Mouse (Mus musculus): Measurements from ENCODE around the gene Pon1. TPM values are rescaled to one million over a fixed set of nuclear protein-coding genes. Genes with fewer than 3 reads are reported as not detected.

The Pon1 gene
- polyA plus RNA-seq, 1 experiment from 2014 or later = 0.08 TPM

DNA sequence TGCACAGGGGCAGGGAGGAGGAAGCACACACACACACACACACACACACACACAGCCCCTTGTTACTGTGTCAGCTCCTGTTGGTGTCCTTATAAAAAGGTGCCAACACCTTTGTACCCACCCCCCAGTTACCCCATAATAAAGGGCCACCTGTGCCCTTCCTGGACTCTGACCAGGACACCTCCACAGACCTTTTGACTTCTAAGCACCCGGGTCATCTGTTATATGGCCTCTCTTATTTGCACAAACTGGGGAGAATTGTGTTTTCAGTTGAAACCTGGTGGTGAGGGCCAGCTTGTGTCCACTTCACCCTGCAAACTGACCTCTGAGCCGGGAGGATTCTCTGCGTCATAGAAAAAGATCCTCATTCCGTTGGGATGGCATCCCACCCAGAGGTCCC, 22.3 kb downstream of the Pon1 start:
- Histone ChIP-seq H3K4me1 (ENCODE audit: control insufficient read depth, insufficient read depth, low read length) (peaks cover 6% of the 10 kb centered on the region; the same call in 1 of the 2 replicates), H3K9ac (ENCODE audit: low read length) (no peak overlapping the region), H3K27ac (ENCODE audit: low read depth, low read length) (no peak overlapping the region), H3K4me3 (ENCODE audit: low read depth, low read length) (no peak overlapping the region), H3K9me3 (ENCODE audit: control insufficient read depth, low read length) (no peaks in the 10 kb centered on the region), H3K36me3 (ENCODE audit: control insufficient read depth, insufficient read depth, low read length) (no peaks in the 10 kb centered on the region), H3K27me3 (ENCODE audit: control insufficient read depth, insufficient read depth, low read length) (no peaks in the 10 kb centered on the region), H3K4me2 (no peak overlapping the region)
- no peak for ATAC-seq (ENCODE audit: low FRiP score)
- 86% methylated on average over 4 of the region's 4 CpGs for WGBS
- DNase-seq (ENCODE audit: low spot score, missing footprints) = no peak

DNA sequence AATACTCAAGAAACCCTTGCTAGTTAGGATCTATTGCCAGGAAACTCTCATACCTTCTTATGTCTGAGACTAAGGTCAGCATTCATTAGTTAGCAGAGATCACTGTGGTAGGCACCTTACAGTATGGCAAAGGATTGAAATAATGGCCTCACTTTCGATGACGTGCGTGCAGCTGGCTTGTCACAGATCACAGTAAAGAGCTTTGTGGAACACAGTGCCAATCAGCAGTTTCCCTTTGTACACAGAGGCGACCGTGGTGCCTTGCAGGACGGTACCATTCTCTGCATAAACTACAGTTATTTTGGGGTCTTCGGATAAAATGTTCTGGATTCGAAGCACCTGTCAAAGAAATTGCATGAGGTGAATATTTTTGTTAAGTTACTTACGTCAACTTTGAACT, 25.6 kb downstream of the Pon1 start:
- no peaks in the 10 kb centered on the region for H3K27me3 ChIP-seq (ENCODE audit: control insufficient read depth, insufficient read depth, low read length)
- no peak overlapping the region for H3K4me2 ChIP-seq
- H3K9me3 ChIP-seq (ENCODE audit: control insufficient read depth, low read length) = no peaks in the 10 kb centered on the region
- H3K9ac ChIP-seq (ENCODE audit: low read length) = no peak overlapping the region
- H3K4me3 ChIP-seq (ENCODE audit: low read depth, low read length) = no peak overlapping the region
- H3K36me3 ChIP-seq (ENCODE audit: control insufficient read depth, insufficient read depth, low read length) = no peaks in the 10 kb centered on the region
- H3K27ac ChIP-seq (ENCODE audit: low read depth, low read length) = no peak overlapping the region
- H3K4me1 ChIP-seq (ENCODE audit: control insufficient read depth, insufficient read depth, low read length) = peaks cover 6% of the 10 kb centered on the region; the same call in 1 of the 2 replicates
- WGBS = 85% methylated on average over 9 of the region's 9 CpGs
- no peak for DNase-seq (ENCODE audit: low spot score, missing footprints)
- no peak for ATAC-seq (ENCODE audit: low FRiP score)

DNA sequence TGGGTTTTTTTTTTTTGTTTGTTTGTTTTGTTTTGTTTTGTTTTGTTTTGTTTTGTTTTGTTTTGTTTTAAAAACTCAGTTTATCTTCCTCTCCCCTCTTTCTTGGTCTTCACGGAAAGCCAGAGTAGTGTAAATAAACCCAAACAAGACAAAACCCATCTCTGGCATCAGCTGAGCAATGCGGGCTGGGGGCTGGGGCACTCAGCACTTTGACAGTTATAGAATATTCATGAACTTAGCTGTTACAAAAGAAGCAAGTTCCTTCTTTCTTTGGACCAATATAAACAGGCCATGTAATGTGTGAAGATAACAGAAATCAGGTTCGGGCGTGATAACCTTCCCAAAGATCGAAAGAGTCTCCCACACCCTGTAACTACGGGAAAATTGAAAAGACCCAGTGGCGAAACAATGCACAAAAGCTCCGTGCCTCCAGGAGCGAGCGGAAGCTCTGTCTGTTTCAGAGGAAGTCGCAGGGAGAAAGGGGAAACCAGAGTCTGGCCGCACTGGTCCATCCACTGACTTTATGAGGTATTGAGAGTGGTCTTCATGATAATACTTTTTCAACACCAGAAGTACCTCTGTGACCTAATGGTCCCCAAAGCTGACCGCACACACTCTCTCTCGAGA, 26.6 kb downstream of the Pon1 start:
- H3K27ac ChIP-seq (ENCODE audit: low read depth, low read length) = peak overlapping the region; percentile 40; the same call in 1 of the 2 replicates

DNA sequence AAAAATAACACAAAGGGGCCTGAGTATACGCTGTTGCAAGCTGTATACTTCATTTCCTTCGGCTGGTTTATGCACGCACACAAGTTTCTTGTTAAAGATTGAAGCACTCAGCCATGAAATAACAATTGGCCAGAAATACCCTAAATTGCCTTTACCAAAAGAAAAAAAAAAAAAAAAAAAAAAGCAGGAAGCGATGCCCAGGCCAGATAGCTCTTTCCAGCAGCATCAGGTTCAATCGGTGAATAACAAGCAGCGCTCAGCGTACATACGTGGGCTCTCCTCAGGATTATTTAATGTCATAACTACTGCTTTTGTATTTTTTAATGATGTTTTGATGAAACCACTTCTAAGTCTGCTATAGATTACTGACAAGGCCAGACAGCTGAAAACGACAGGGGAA, 28.9 kb downstream of the Pon1 start:
- no peak for ATAC-seq (ENCODE audit: low FRiP score)
- Histone ChIP-seq H3K9ac (ENCODE audit: low read length) (no peak overlapping the region), H3K36me3 (ENCODE audit: control insufficient read depth, insufficient read depth, low read length) (no peaks in the 10 kb centered on the region), H3K27me3 (ENCODE audit: control insufficient read depth, insufficient read depth, low read length) (no peaks in the 10 kb centered on the region), H3K4me3 (ENCODE audit: low read depth, low read length) (no peak overlapping the region), H3K9me3 (ENCODE audit: control insufficient read depth, low read length) (no peaks in the 10 kb centered on the region), H3K27ac (ENCODE audit: low read depth, low read length) (no peak overlapping the region), H3K4me1 (ENCODE audit: control insufficient read depth, insufficient read depth, low read length) (peaks cover 6% of the 10 kb centered on the region; the same call in 1 of the 2 replicates), H3K4me2 (no peak overlapping the region)
- WGBS = 85% methylated on average over 9 of the region's 9 CpGs
- DNase-seq (ENCODE audit: low spot score, missing footprints) = no peak

More for the DNA sequence above, 26.6 kb downstream of the Pon1 start:
- H3K36me3 ChIP-seq (ENCODE audit: control insufficient read depth, insufficient read depth, low read length) = no peaks in the 10 kb centered on the region
- DNase-seq (ENCODE audit: low spot score, missing footprints) (peak; percentile 89), ATAC-seq (ENCODE audit: low FRiP score) (peak; percentile 66)
- peaks cover 6% of the 10 kb centered on the region; the same call in 1 of the 2 replicates for H3K4me1 ChIP-seq (ENCODE audit: control insufficient read depth, insufficient read depth, low read length)
- 38% methylated on average over 14 of the region's 14 CpGs for WGBS
- H3K27me3 ChIP-seq (ENCODE audit: control insufficient read depth, insufficient read depth, low read length) = no peaks in the 10 kb centered on the region
- H3K9me3 ChIP-seq (ENCODE audit: control insufficient read depth, low read length) = no peaks in the 10 kb centered on the region
- peak overlapping the region; percentile 33; the same call in 1 of the 2 replicates for H3K9ac ChIP-seq (ENCODE audit: low read length)
- peak overlapping the region; percentile 13; the same call in 1 of the 2 replicates for H3K4me3 ChIP-seq (ENCODE audit: low read depth, low read length)
- peak overlapping the region; percentile 41 for H3K4me2 ChIP-seq

DNA sequence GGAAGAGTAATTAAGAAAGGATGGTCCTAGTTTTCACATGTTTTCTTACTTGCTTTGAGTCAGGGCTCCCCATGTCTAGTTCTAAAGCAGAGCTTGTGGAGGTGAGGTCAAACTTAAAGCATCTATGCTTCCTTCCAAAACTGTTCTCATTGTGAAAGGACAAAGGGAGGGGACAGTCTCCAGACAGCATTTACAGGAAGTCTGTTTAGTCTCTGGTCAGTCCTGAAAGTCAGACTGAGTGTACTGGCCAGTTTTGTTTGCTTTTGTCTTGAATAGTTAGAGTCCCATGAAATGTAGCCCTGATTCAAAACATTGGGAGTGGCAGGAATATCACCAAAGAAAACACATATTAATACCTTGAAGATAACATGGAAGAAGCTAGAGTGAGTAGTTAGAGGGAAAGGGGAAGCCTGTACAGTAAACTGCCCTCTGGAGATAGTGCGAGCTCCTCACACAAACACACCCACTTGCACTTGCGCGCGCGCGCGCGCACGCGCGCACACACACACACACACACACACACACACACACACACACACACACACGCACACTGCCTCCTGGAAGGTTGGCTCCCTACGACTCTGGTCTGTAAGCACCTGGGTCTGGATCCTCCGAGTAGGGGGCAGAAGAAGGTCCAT, 30.1 kb downstream of the Pon1 start:
- DNase-seq (ENCODE audit: low spot score, missing footprints) = no peak
- Histone ChIP-seq H3K9me3 (ENCODE audit: control insufficient read depth, low read length) (no peaks in the 10 kb centered on the region), H3K27ac (ENCODE audit: low read depth, low read length) (no peak overlapping the region), H3K4me1 (ENCODE audit: control insufficient read depth, insufficient read depth, low read length) (peaks cover 6% of the 10 kb centered on the region; the same call in 1 of the 2 replicates), H3K36me3 (ENCODE audit: control insufficient read depth, insufficient read depth, low read length) (no peaks in the 10 kb centered on the region), H3K4me2 (no peak overlapping the region), H3K4me3 (ENCODE audit: low read depth, low read length) (no peak overlapping the region), H3K9ac (ENCODE audit: low read length) (no peak overlapping the region), H3K27me3 (ENCODE audit: control insufficient read depth, insufficient read depth, low read length) (no peaks in the 10 kb centered on the region)
- 98% methylated on average over 14 of the region's 14 CpGs for WGBS
- ATAC-seq (ENCODE audit: low FRiP score) = no peak

DNA sequence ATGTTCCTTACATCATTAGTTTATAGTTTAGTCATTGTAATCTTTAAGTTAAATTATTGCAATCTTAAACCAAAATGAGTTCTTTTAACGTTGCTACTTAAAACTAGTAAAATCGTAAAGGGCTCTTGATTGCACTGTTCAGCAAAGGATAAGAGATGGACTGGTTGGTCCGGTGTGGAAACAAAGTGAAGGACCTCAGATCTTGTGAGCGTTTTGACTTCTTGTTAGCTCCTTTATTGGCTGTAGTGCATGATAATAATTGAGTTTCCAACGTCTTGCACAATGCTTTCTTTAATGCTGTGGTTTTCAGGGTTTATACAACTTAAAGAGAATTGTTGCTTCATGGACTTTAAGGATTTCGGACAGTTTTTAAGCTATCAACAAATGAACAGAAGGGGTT, 31.7 kb downstream of the Pon1 start:
- H3K4me1 ChIP-seq (ENCODE audit: control insufficient read depth, insufficient read depth, low read length) = peaks cover 4% of the 10 kb centered on the region; the same call in 1 of the 2 replicates
- DNase-seq (ENCODE audit: low spot score, missing footprints) = no peak
- H3K36me3 ChIP-seq (ENCODE audit: control insufficient read depth, insufficient read depth, low read length) = no peaks in the 10 kb centered on the region
- H3K4me3 ChIP-seq (ENCODE audit: low read depth, low read length) = no peak overlapping the region
- WGBS = 91% methylated on average over 6 of the region's 6 CpGs
- no peaks in the 10 kb centered on the region for H3K9me3 ChIP-seq (ENCODE audit: control insufficient read depth, low read length)
- H3K27me3 ChIP-seq (ENCODE audit: control insufficient read depth, insufficient read depth, low read length) = no peaks in the 10 kb centered on the region
- no peak for ATAC-seq (ENCODE audit: low FRiP score)
- H3K9ac ChIP-seq (ENCODE audit: low read length) = no peak overlapping the region
- H3K27ac ChIP-seq (ENCODE audit: low read depth, low read length) = no peak overlapping the region
- H3K4me2 ChIP-seq = no peak overlapping the region

DNA sequence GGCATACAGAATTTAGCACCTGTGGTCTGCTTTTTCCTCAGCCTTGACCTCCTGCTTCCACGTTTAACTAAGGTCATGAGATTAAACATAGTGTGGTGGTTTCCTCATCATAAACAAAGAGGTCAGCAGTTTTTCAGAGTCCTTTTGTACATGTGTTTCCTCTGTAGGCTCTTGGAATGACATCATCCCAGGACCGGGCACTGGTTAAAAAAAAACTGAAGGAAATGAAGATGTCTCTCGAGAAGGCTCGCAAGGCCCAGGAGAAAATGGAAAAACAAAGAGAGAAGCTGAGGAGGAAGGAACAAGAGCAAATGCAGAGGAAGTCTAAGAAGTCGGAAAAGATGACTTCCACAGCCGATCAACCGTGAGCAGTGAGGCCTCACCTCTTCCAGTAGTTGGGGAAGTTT, 34.4 kb downstream of the Pon1 start:
- Histone ChIP-seq H3K4me1 (ENCODE audit: control insufficient read depth, insufficient read depth, low read length) (no peaks in the 10 kb centered on the region), H3K27me3 (ENCODE audit: control insufficient read depth, insufficient read depth, low read length) (no peaks in the 10 kb centered on the region), H3K9ac (ENCODE audit: low read length) (no peak overlapping the region), H3K36me3 (ENCODE audit: control insufficient read depth, insufficient read depth, low read length) (no peaks in the 10 kb centered on the region), H3K9me3 (ENCODE audit: control insufficient read depth, low read length) (no peaks in the 10 kb centered on the region), H3K4me3 (ENCODE audit: low read depth, low read length) (no peak overlapping the region), H3K27ac (ENCODE audit: low read depth, low read length) (no peak overlapping the region), H3K4me2 (no peak overlapping the region)
- WGBS = 85% methylated on average over 7 of the region's 7 CpGs
- ATAC-seq (ENCODE audit: low FRiP score) = no peak
- no peak for DNase-seq (ENCODE audit: low spot score, missing footprints)

DNA sequence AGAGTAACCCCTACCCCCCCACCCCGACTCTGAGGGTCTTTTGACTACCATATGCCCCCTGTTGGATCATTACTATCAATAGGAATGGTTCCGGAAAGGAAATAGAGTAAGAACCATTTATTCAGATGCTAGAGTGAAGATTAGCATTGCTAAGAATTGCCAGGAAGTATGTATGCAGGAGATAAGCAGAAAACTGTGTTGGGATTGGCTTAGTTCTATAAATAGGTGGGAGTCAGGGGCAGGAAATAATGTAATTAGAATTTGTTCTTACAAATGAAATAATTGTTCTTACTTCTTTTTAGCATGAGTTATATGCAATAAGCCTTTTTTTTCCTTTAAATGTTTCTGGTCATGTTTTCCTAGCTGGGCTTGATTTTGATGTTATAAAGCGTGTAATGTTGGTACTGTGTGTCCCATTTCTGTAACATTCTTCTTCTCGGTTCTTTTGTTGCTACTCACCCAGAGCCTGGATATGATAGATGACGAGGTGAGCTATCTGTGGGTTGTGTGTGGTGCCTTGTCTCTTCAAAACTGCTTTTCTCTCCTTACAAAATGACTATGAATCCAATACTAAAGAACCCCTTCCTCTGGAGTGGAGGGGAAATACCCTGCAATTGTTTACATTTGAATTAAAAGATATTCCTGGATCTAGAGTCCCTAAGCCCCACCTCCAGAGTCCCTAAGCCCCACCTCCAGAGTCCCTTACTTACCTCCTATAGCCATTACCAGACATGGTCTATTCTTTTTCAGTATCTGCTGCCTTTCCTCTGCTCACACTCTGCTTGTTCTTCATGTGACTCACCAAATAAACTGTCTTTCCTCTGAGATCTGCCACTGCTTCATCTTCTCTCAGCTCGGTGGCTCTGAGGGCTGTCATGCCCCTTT, 37.0 kb downstream of the Pon1 start:
- H3K4me2 ChIP-seq = no peak overlapping the region
- DNase-seq (ENCODE audit: low spot score, missing footprints) (no peak), ATAC-seq (ENCODE audit: low FRiP score) (no peak)
- WGBS = 82% methylated on average over 6 of the region's 6 CpGs
- H3K9me3 ChIP-seq (ENCODE audit: control insufficient read depth, low read length) = no peaks in the 10 kb centered on the region
- no peak overlapping the region for H3K9ac ChIP-seq (ENCODE audit: low read length)
- no peaks in the 10 kb centered on the region for H3K36me3 ChIP-seq (ENCODE audit: control insufficient read depth, insufficient read depth, low read length)
- no peaks in the 10 kb centered on the region for H3K27me3 ChIP-seq (ENCODE audit: control insufficient read depth, insufficient read depth, low read length)
- no peak overlapping the region for H3K27ac ChIP-seq (ENCODE audit: low read depth, low read length)
- no peak overlapping the region for H3K4me3 ChIP-seq (ENCODE audit: low read depth, low read length)
- H3K4me1 ChIP-seq (ENCODE audit: control insufficient read depth, insufficient read depth, low read length) = no peaks in the 10 kb centered on the region; the same call in 1 of the 2 replicates
